Mouse (Mus musculus) limb, embryonic 12.5 days (tissue): Measurements from ENCODE around the gene Cox4i2. TPM values are rescaled to one million over a fixed set of nuclear protein-coding genes. Genes with fewer than 3 reads are reported as not detected.

ENCODE experiments used
- ATAC-seq: fragments of 200-750 bp; cut with Nextera tagmentation; 2 replicates; pipeline ENCODE4 v1.8.0; 2017; ENCODE audit warnings: low read depth, moderate TSS enrichment; ENCODE audit not compliant: insufficient number of reproducible peaks, insufficient read depth, low FRiP score, low TSS enrichment
- H3K27ac ChIP-seq: fragments of 300-500 bp; sonication (generic); 2 replicates; pipeline ENCODE4 v1.5.1; 2016; ENCODE audit warnings: mild to moderate bottlenecking, moderate library complexity
- H3K27me3 ChIP-seq: fragments of 300-500 bp; sonication (generic); 2 replicates; pipeline ENCODE4 v1.6.1; 2016; ENCODE audit warnings: mild to moderate bottlenecking, moderate library complexity
- H3K36me3 ChIP-seq: fragments of 300-500 bp; sonication (generic); 2 replicates; pipeline ENCODE4 v1.6.1; 2016; ENCODE audit warnings: mild to moderate bottlenecking, moderate library complexity
- H3K4me1 ChIP-seq: fragments of 300-500 bp; sonication (generic); replicated peaks from 2 replicates; pipeline ENCODE4 v1.6.1; 2016
- H3K4me2 ChIP-seq: fragments of 300-500 bp; sonication (generic); 2 replicates; pipeline ENCODE4 v1.6.1; 2016; ENCODE audit warnings: mild to moderate bottlenecking, moderate library complexity
- H3K4me3 ChIP-seq: fragments of 300-500 bp; sonication (generic); replicated peaks from 2 replicates; pipeline ENCODE4 v1.5.1; 2016; ENCODE audit warnings: mild to moderate bottlenecking
- H3K9ac ChIP-seq: fragments of 300-500 bp; sonication (generic); replicated peaks from 2 replicates; pipeline ENCODE4 v1.6.1; 2016; ENCODE audit warnings: mild to moderate bottlenecking, moderate library complexity
- H3K9me3 ChIP-seq: fragments of 300-500 bp; sonication (generic); 2 replicates; pipeline ENCODE4 v1.6.1; 2016; ENCODE audit warnings: mild to moderate bottlenecking, moderate library complexity
- WGBS: fragments of 180-500 bp; shearing (Covaris S2); methylation state at CpG from one replicate; pipeline ENCODE4 v1.1.7; 2016; 5-methylcytosine and 5-hydroxymethylcytosine counted together
- polyA plus RNA-seq: library from polyadenylated mRNA; unstranded; fragments of >200 nt; fragmentation: Nextera tagmentation; extraction: Ambion mirVana; gene quantifications from 2 replicates; pipeline ENCODE4 v1.2.1, GENCODE M21; 2016

The Cox4i2 gene
- 29.9 and 30.6 TPM in 2 replicates for polyA plus RNA-seq

GRCm38 (mm10) chr2:152753944-152754711 is at the start of gene Cox4i2:
TSS of gene Cox4i2 (plus strand) at chr2:152754173.
- ATAC-seq: no peak; the same call in 1 of the 2 replicates
- H3K36me3 ChIP-seq: no peaks in the 10 kb centered on the region
- 3% methylated on average over 29 of the region's 30 CpGs for WGBS
- peaks cover 28% of the 10 kb centered on the region for H3K4me1 ChIP-seq
- H3K4me3 ChIP-seq: peak within 1 kb of the TSS; percentile 36
- H3K9me3 ChIP-seq: no peaks in the 10 kb centered on the region
- no peak within 1 kb of the TSS; the same call in 1 of the 2 replicates for H3K27ac ChIP-seq
- no peaks in the 10 kb centered on the region for H3K27me3 ChIP-seq
- peak within 1 kb of the TSS; percentile 45; the same call in 1 of the 2 replicates for H3K9ac ChIP-seq
- peak within 1 kb of the TSS; percentile 67 for H3K4me2 ChIP-seq

GRCm38 (mm10) chr2:152704256-152704605 is 49.7 kb upstream of the Cox4i2 start:
- no peaks in the 10 kb centered on the region for H3K27me3 ChIP-seq
- 82% methylated on average over 5 of the region's 5 CpGs for WGBS
- H3K27ac ChIP-seq: peak overlapping the region; percentile 98
- 0 out of 2 replicates have a peak overlapping the region, but pooled peaks have one; percentile 23 for H3K9ac ChIP-seq
- peaks cover 51% of the 10 kb centered on the region for H3K4me1 ChIP-seq
- no peak overlapping the region for H3K4me2 ChIP-seq
- H3K4me3 ChIP-seq: no peak overlapping the region
- peaks cover 67% of the 10 kb centered on the region for H3K36me3 ChIP-seq
- no peak for ATAC-seq
- no peaks in the 10 kb centered on the region for H3K9me3 ChIP-seq

- Histone ChIP-seq H3K36me3 (peaks cover 60% of the 10 kb centered on the region), H3K4me1 (peaks cover 51% of the 10 kb centered on the region), H3K27me3 (no peaks in the 10 kb centered on the region), H3K27ac (peak overlapping the region; percentile 98), H3K4me2 (no peak overlapping the region), H3K9me3 (no peaks in the 10 kb centered on the region), H3K9ac (peak overlapping the region; percentile 47; the same call in 1 of the 2 replicates), H3K4me3 (no peak overlapping the region)
- 89% methylated on average over 14 of the region's 14 CpGs for WGBS
- no peak for ATAC-seq
Measured at GRCm38 (mm10) chr2:152704811-152705370, 49.1 kb upstream of the Cox4i2 start.

DNA sequence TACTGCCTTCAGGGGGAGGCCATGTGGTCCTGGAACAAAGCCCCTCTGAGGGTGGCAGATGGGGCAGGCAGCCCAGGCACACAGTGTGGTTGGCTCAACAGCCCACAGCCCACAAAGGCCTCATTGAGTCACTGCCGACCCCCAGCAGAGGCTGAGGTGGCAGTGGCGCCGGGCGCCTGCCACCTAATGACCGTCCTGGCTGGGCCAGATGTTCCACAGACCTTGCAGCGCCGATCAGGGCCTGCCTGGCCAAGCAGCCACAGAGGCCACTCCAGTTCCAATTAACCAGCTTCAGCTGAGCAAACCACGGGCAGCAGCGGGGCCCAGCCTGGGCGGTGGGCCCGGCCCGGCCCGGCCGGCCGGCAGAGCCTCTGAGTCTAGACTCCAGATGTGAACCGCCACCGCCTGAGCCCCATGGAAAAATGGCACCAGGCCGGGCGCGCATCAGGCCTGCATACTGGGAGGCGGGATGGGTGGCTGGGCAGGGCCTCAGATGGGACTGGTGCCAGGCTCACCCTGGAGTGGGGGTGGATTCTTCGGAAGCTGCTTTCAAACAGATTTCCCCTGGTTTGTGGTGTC is 47.9 kb upstream of the Cox4i2 start:
- WGBS: 22% methylated on average over 22 of the region's 22 CpGs
- peaks cover 48% of the 10 kb centered on the region for H3K36me3 ChIP-seq
- H3K4me3 ChIP-seq: peak overlapping the region; percentile 7; the same call in 1 of the 2 replicates
- peak overlapping the region; percentile 47 for H3K9ac ChIP-seq
- ATAC-seq: peak; percentile 83
- H3K27ac ChIP-seq: peak overlapping the region; percentile 98
- H3K4me1 ChIP-seq: peaks cover 51% of the 10 kb centered on the region
- peak overlapping the region; percentile 22 for H3K4me2 ChIP-seq
- no peaks in the 10 kb centered on the region for H3K9me3 ChIP-seq
- H3K27me3 ChIP-seq: no peaks in the 10 kb centered on the region

DNA sequence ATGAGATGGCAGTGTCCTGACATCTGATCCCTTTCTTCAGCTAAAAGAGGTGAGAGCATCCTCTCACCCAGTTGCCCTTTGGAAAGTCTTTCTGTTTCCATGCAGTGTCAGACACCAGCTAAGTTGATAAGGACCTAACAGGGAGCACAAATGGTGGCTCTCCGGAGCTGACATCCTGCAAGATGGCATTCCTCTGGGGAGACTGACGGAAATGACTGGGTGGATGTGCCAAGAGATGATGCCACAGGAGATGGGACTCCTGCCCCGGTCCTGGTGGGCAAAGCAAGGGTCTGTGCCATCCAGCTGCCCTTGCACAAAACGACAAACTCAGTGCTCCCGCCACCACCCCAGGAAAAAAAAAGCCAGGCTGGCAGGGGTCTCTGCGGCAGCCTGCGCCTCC is 46.8 kb upstream of the Cox4i2 start:
- Histone ChIP-seq H3K4me1 (peaks cover 51% of the 10 kb centered on the region), H3K9me3 (no peaks in the 10 kb centered on the region), H3K27me3 (no peaks in the 10 kb centered on the region), H3K4me2 (peak overlapping the region; percentile 63), H3K9ac (peak overlapping the region; percentile 62), H3K36me3 (peaks cover 37% of the 10 kb centered on the region), H3K27ac (peak overlapping the region; percentile 98), H3K4me3 (peak overlapping the region; percentile 38)
- no peak for ATAC-seq
- 11% methylated on average over 7 of the region's 7 CpGs for whole genome bisulfite sequencing

DNA sequence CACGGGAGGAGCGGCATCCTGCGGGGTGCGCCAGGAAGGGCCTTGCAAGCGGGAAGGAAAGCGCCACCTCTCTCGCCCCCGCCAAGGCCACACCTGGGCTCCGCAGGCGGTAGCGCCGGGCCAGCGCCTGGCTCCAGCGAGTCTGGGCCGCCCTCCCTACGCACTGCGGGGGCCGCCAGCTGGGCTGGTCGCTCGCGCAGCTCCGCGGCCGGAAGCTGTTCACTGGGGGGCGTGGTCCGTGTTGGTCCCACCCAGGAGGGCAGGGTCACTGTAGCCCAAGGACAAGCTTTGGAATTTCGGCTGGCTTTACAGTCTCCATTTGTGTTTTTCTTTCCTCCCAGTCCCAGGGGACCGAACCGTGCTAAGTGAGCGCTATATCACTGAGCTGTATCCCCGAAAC is 46.3 kb upstream of the Cox4i2 start:
- Histone ChIP-seq H3K36me3 (peaks cover 33% of the 10 kb centered on the region), H3K27ac (peak overlapping the region; percentile 98), H3K27me3 (no peaks in the 10 kb centered on the region), H3K4me2 (peak overlapping the region; percentile 63), H3K9me3 (no peaks in the 10 kb centered on the region), H3K4me3 (peak overlapping the region; percentile 38), H3K4me1 (peaks cover 51% of the 10 kb centered on the region), H3K9ac (peak overlapping the region; percentile 62)
- ATAC-seq: peak; percentile 89
- under 1% methylated on average over 31 of the region's 31 CpGs for WGBS

DNA sequence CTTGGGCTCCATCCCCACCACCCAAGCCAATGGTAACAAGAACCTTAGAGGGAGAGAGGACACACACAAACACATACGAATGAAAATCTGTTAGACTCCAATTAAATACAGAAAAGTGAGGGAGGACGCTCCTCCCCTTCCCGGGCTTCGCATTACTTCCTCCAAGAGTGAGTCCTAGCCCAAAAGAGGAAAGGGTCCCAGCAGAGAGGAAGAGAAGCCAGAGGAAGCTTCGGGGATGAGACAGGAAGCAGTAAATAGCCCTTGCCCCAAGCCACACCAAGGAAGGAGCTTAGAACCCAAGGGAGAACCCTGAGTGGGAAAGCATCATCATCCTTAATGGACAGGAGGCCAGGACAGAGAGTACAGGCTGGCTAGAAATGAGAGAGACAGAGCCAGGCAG is 44.9 kb upstream of the Cox4i2 start:
- Histone ChIP-seq H3K4me2 (no peak overlapping the region), H3K9ac (no peak overlapping the region), H3K27ac (no peak overlapping the region), H3K36me3 (peaks cover 18% of the 10 kb centered on the region), H3K9me3 (no peaks in the 10 kb centered on the region), H3K27me3 (no peaks in the 10 kb centered on the region), H3K4me3 (no peak overlapping the region), H3K4me1 (peaks cover 46% of the 10 kb centered on the region)
- ATAC-seq: no peak
- WGBS: 90% methylated on average over 5 of the region's 5 CpGs

GRCm38 (mm10) chr2:152716241-152716772 is 37.7 kb upstream of the Cox4i2 start:
- H3K36me3 ChIP-seq: no peaks in the 10 kb centered on the region
- no peak overlapping the region for H3K4me3 ChIP-seq
- no peaks in the 10 kb centered on the region for H3K9me3 ChIP-seq
- H3K4me2 ChIP-seq: no peak overlapping the region
- no peaks in the 10 kb centered on the region for H3K27me3 ChIP-seq
- peaks cover 13% of the 10 kb centered on the region for H3K4me1 ChIP-seq
- no peak for ATAC-seq
- WGBS: 76% methylated on average over 6 of the region's 6 CpGs
- H3K27ac ChIP-seq: peak overlapping the region; percentile 60; the same call in 1 of the 2 replicates
- no peak overlapping the region for H3K9ac ChIP-seq

GRCm38 (mm10) chr2:152717652-152718051 is 36.3 kb upstream of the Cox4i2 start:
- no peak overlapping the region for H3K4me3 ChIP-seq
- no peak overlapping the region for H3K4me2 ChIP-seq
- WGBS: 67% methylated on average over 11 of the region's 11 CpGs
- peak overlapping the region; percentile 59 for H3K27ac ChIP-seq
- H3K27me3 ChIP-seq: no peaks in the 10 kb centered on the region
- no peak for ATAC-seq
- H3K9ac ChIP-seq: no peak overlapping the region
- no peaks in the 10 kb centered on the region for H3K36me3 ChIP-seq
- H3K4me1 ChIP-seq: peaks cover 13% of the 10 kb centered on the region
- H3K9me3 ChIP-seq: no peaks in the 10 kb centered on the region

DNA sequence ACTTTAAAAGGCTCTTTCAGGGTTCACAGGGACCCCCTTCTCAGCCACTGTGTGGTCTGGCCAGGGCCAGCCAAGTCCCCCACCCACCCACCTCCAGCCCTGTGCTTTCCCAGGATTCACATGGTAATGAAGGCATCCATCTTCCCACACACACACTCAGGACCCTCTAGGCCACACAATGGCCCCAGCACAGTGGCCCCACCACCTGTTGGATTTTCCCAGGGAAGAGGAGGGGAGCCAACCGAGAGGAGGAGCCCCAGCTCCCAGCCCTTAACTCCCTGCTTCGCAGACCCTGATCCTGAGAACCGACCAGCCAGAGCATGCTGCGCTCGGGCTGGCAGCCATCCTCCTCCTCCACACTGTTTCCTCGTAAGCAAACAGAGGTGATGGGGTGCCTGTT is 35.9 kb upstream of the Cox4i2 start:
- WGBS: 31% methylated on average over 6 of the region's 6 CpGs
- no peaks in the 10 kb centered on the region for H3K36me3 ChIP-seq
- H3K4me3 ChIP-seq: no peak overlapping the region
- H3K9ac ChIP-seq: no peak overlapping the region
- H3K27me3 ChIP-seq: no peaks in the 10 kb centered on the region
- H3K4me2 ChIP-seq: no peak overlapping the region
- H3K4me1 ChIP-seq: peaks cover 13% of the 10 kb centered on the region
- H3K9me3 ChIP-seq: no peaks in the 10 kb centered on the region
- ATAC-seq: 0 out of 2 replicates have a peak, but pooled peaks have one; percentile 20
- peak overlapping the region; percentile 59 for H3K27ac ChIP-seq
